Mouse (Mus musculus) lung, postnatal 0 days (tissue): ENCODE measurements around the gene 2410131K14Rik.

ENCODE experiments used
- CTCF ChIP-seq: IDR thresholded peaks from 2 replicates; pipeline ENCODE4 v1.5.1; 2016; ENCODE audit warnings: antibody characterized with exemption, mild to moderate bottlenecking
- EP300 ChIP-seq: IDR thresholded peaks from 2 replicates; pipeline ENCODE4 v1.6.1; 2016; ENCODE audit warnings: antibody characterized with exemption, mild to moderate bottlenecking, control low read depth

GRCm38 (mm10) chr5:118277741-118278495 lies 32.9 kb downstream of the 2410131K14Rik start:
- peak; percentile 16; the same call in 1 of the 2 replicates for TF ChIP-seq CTCF
- no peak for TF ChIP-seq EP300
